Mouse (Mus musculus) brain, embryonic 14.5 days (tissue): Measurements from ENCODE around the gene Pilrb2.

ENCODE experiments used
- CTCF ChIP-seq: fragments of 200-500 bp; IDR thresholded peaks from 2 replicates; pipeline ENCODE4 v1.5.1; 2012; ENCODE audit warnings: inconsistent platforms, mild to moderate bottlenecking, moderate library complexity, borderline replicate concordance; ENCODE audit not compliant: insufficient read depth, insufficient read length; ENCODE audit errors: extremely low read depth
- POLR2A ChIP-seq: fragments of 200-500 bp; IDR thresholded peaks from 2 replicates; pipeline ENCODE4 v1.6.1; 2012; ENCODE audit warnings: mild to moderate bottlenecking, inconsistent platforms, borderline replicate concordance; ENCODE audit not compliant: poor library complexity, insufficient read depth, insufficient read length, severe bottlenecking; ENCODE audit errors: extremely low read depth

- TF ChIP-seq CTCF (peak; percentile 29; the same call in 1 of the 2 replicates), POLR2A (no peak)
Observed at GRCm38 (mm10) chr5:137892954-137893353, 21.3 kb upstream of the Pilrb2 start.
